Mouse (Mus musculus) embryo, embryonic 11 days (tissue): Measurements from ENCODE around the gene Ldlrad2.

Experiments used
- DNase-seq: peaks from one replicate; pipeline ENCODE4 v3.0.0-alpha.2; 2015

Ldlrad2 gene

GRCm38 (mm10) chr4:137546003-137546525, 28.3 kb downstream of the Ldlrad2 start:
- DNase-seq, result peak; percentile 61

- DNase-seq, result no peak
Measured at GRCm38 (mm10) chr4:137545568-137545967, 28.8 kb downstream of the Ldlrad2 start.

- DNase-seq, result no peak
Measured at GRCm38 (mm10) chr4:137542968-137543367, 31.4 kb downstream of the Ldlrad2 start.

GRCm38 (mm10) chr4:137540356-137540755, 34.0 kb downstream of the Ldlrad2 start:
- DNase-seq, result peak; percentile 7

GRCm38 (mm10) chr4:137527872-137528271, 46.5 kb downstream of the Ldlrad2 start:
- DNase-seq, result no peak

GRCm38 (mm10) chr4:137527368-137527767, 47.0 kb downstream of the Ldlrad2 start:
- DNase-seq, result no peak

- DNase-seq, result no peak
Measured at GRCm38 (mm10) chr4:137525426-137525825, 48.9 kb downstream of the Ldlrad2 start.
